8 mouse cellular contexts compared by ENCODE assay signal in genomic region chr10:81572133-81572671, GRCm38 (mm10). TPM values are rescaled to one million over a fixed set of nuclear protein-coding genes. Genes with fewer than 3 reads are reported as not detected.
A peak's percentile ranks its signal among the peaks of the same experiment; 100 is the strongest.
DNase-seq lines count a peak whose midpoint lies in the region; ATAC-seq and TF ChIP-seq lines count a peak whose summit lies in the region.

No protein-coding gene starts in this region.

- peak overlapping the region; percentile 99 for H3K4me2 ChIP-seq in liver, postnatal 0 days (ENCODE audit: low read depth, low read length)

- H3K9me3 ChIP-seq in heart, embryonic 10.5 days: no peaks in the 10 kb centered on the region
- no peaks in the 10 kb centered on the region for H3K9me3 ChIP-seq in hindbrain, embryonic 10.5 days
- H3K9me3 ChIP-seq in liver, postnatal 0 days (ENCODE audit: low read length): no peaks in the 10 kb centered on the region

- TF ChIP-seq CTCF in liver, postnatal 0 days (IDR thresholded peaks at IDR 0.05; ENCODE audit: low read depth): no peak

- TF ChIP-seq EP300 in liver, postnatal 0 days (IDR thresholded peaks at IDR 0.05; ENCODE audit: low read depth): no peak

- H3K9ac ChIP-seq in liver, postnatal 0 days (replicated peaks): 0 out of 2 replicates have a peak overlapping the region, but pooled peaks have one; percentile 16

- H3K4me1 ChIP-seq in heart, embryonic 10.5 days: peaks cover 83% of the 10 kb centered on the region
- peaks cover 83% of the 10 kb centered on the region for H3K4me1 ChIP-seq in hindbrain, embryonic 10.5 days (replicated peaks)
- H3K4me1 ChIP-seq in liver, postnatal 0 days (ENCODE audit: insufficient read depth): peaks cover 42% of the 10 kb centered on the region

- peak overlapping the region; percentile 62 for H3K4me3 ChIP-seq in heart, embryonic 10.5 days
- H3K4me3 ChIP-seq in hindbrain, embryonic 10.5 days: peak overlapping the region; percentile 52
- H3K4me3 ChIP-seq in liver, postnatal 0 days (ENCODE audit: low read depth, low read length): peak overlapping the region; percentile 64

- peaks cover 5% of the 10 kb centered on the region for H3K36me3 ChIP-seq in heart, embryonic 10.5 days
- H3K36me3 ChIP-seq in hindbrain, embryonic 10.5 days: no peaks in the 10 kb centered on the region
- no peaks in the 10 kb centered on the region; the same call in 1 of the 2 replicates for H3K36me3 ChIP-seq in liver, postnatal 0 days (replicated peaks; ENCODE audit: insufficient read depth, low read length)

- ATAC-seq in liver, postnatal 0 days: no peak

- intact Hi-C loops in heart, postnatal 10 days (cut with DNase I): loop anchor here (2.0 kb wide), 1 partner anchor 27 kb away; no protein-coding TSS in a partner anchor

- WGBS in heart, embryonic 10.5 days: 5% methylated on average over 9 of the region's 9 CpGs
- 2% methylated on average over 9 of the region's 9 CpGs for WGBS in hindbrain, embryonic 10.5 days
- 14% methylated on average over 9 of the region's 9 CpGs for WGBS in liver, postnatal 0 days (ENCODE audit: insufficient replicate concordance)

- peak overlapping the region; percentile 90 for H3K27ac ChIP-seq in heart, embryonic 10.5 days
- peak overlapping the region; percentile 75 for H3K27ac ChIP-seq in hindbrain, embryonic 10.5 days
- H3K27ac ChIP-seq in liver, postnatal 0 days (ENCODE audit: low read depth): no peak overlapping the region

- peaks cover 56% of the 10 kb centered on the region for H3K27me3 ChIP-seq in heart, embryonic 10.5 days (ENCODE audit: insufficient read depth, poor library complexity, severe bottlenecking)
- H3K27me3 ChIP-seq in hindbrain, embryonic 10.5 days (ENCODE audit: insufficient read depth, poor library complexity, severe bottlenecking): peaks cover 87% of the 10 kb centered on the region
- peaks cover 10% of the 10 kb centered on the region for H3K27me3 ChIP-seq in liver, postnatal 0 days (ENCODE audit: insufficient read depth, low read length)

- DNase-seq in heart, embryonic 10.5 days (ENCODE audit: low spot score): no peak
- no peak for DNase-seq in heart, postnatal 10 days
- peak; percentile 43 for DNase-seq in adrenal gland, postnatal 14 days
- no peak for DNase-seq in hindbrain, embryonic 10.5 days (ENCODE audit: low spot score)
- no peak for DNase-seq in liver, postnatal 0 days
- no peak for DNase-seq in right cerebral cortex, postnatal 10 days (ENCODE audit: low spot score in 2 of 2)
- no peak for DNase-seq in layer of hippocampus, adult 11-12 months (ENCODE audit: low spot score)
- no peak for DNase-seq in layer of hippocampus, postnatal 10 days (ENCODE audit: low spot score in 2 of 2)

RNA-seq across cellular contexts. Expression of gene Tle2, which starts 2.2 kb away (rescaled TPM):
- 17.4 and 18.3 TPM in 2 replicates for polyA plus RNA-seq in heart, embryonic 10.5 days (2016; fragmentation: Nextera tagmentation; extraction: Ambion mirVana)
- 10 to 100 TPM in 1 of 2 experiments, 1 to 10 TPM in 1; 8.1 to 11.2 TPM for total RNA-seq in heart, postnatal 10 days (2021)
- total RNA-seq in adrenal gland, postnatal 14 days (2021): 17.8 and 18.1 TPM in 2 replicates
- 8.6 and 15.7 TPM in 2 replicates for polyA plus RNA-seq in hindbrain, embryonic 10.5 days (2016; fragmentation: Nextera tagmentation; extraction: Ambion mirVana)
- 1.2 and 2.2 TPM in 2 replicates for polyA plus RNA-seq in liver, postnatal 0 days (2015; fragmentation: Nextera tagmentation; extraction: Ambion mirVana)
- total RNA-seq in layer of hippocampus, postnatal 10 days (2021): 10 to 100 TPM; 25.6 to 26.6 TPM

RNA-seq across cellular contexts. Expression of gene Aes, which starts 12.9 kb away (rescaled TPM):
- polyA plus RNA-seq in heart, embryonic 10.5 days (2016; fragmentation: Nextera tagmentation; extraction: Ambion mirVana): 467 and 523 TPM in 2 replicates
- total RNA-seq in heart, postnatal 10 days (2021): 100 to 1,000 TPM; 867 to 890 TPM
- 646 and 698 TPM in 2 replicates for total RNA-seq in adrenal gland, postnatal 14 days (2021)
- 297 and 430 TPM in 2 replicates for polyA plus RNA-seq in hindbrain, embryonic 10.5 days (2016; fragmentation: Nextera tagmentation; extraction: Ambion mirVana)
- polyA plus RNA-seq in liver, postnatal 0 days (2015; fragmentation: Nextera tagmentation; extraction: Ambion mirVana): 256 and 266 TPM in 2 replicates
- total RNA-seq in layer of hippocampus, postnatal 10 days (2021): 100 to 1,000 TPM; 582 to 612 TPM

RNA-seq across cellular contexts. Expression of gene Gna11, which starts 27.2 kb away (rescaled TPM):
- polyA plus RNA-seq in heart, embryonic 10.5 days (2016; fragmentation: Nextera tagmentation; extraction: Ambion mirVana): 73.2 and 79.1 TPM in 2 replicates
- total RNA-seq in heart, postnatal 10 days (2021): 10 to 100 TPM; 59.2 to 60.6 TPM
- 65.0 and 67.2 TPM in 2 replicates for total RNA-seq in adrenal gland, postnatal 14 days (2021)
- 71.2 and 76.9 TPM in 2 replicates for polyA plus RNA-seq in hindbrain, embryonic 10.5 days (2016; fragmentation: Nextera tagmentation; extraction: Ambion mirVana)
- polyA plus RNA-seq in liver, postnatal 0 days (2015; fragmentation: Nextera tagmentation; extraction: Ambion mirVana): 18.3 and 19.2 TPM in 2 replicates
- 100 to 1,000 TPM; 124 to 125 TPM for total RNA-seq in layer of hippocampus, postnatal 10 days (2021)

RNA-seq across cellular contexts. Expression of gene Tle6, which starts 28.7 kb away (rescaled TPM):
- 29.0 and 33.9 TPM in 2 replicates for polyA plus RNA-seq in heart, embryonic 10.5 days (2016; fragmentation: Nextera tagmentation; extraction: Ambion mirVana)
- total RNA-seq in heart, postnatal 10 days (2021): 10 to 100 TPM; 10.2 to 11.1 TPM
- 10.1 and 15.3 TPM in 2 replicates for total RNA-seq in adrenal gland, postnatal 14 days (2021)
- 6.9 and 7.1 TPM in 2 replicates for polyA plus RNA-seq in hindbrain, embryonic 10.5 days (2016; fragmentation: Nextera tagmentation; extraction: Ambion mirVana)
- 2.9 and 3.0 TPM in 2 replicates for polyA plus RNA-seq in liver, postnatal 0 days (2015; fragmentation: Nextera tagmentation; extraction: Ambion mirVana)
- 1 to 10 TPM; 1.7 to 2.4 TPM for total RNA-seq in layer of hippocampus, postnatal 10 days (2021)

RNA-seq across cellular contexts. Expression of gene BC025920, which starts 33.9 kb away (rescaled TPM):
- polyA plus RNA-seq in heart, embryonic 10.5 days (2016; fragmentation: Nextera tagmentation; extraction: Ambion mirVana): 0.95 and 1.4 TPM in 2 replicates
- total RNA-seq in heart, postnatal 10 days (2021): 1 to 10 TPM; 1.3 to 1.4 TPM
- 2.0 TPM in 2 replicates for total RNA-seq in adrenal gland, postnatal 14 days (2021)
- 1.3 and 2.1 TPM in 2 replicates for polyA plus RNA-seq in hindbrain, embryonic 10.5 days (2016; fragmentation: Nextera tagmentation; extraction: Ambion mirVana)
- 0.13 TPM in 2 replicates for polyA plus RNA-seq in liver, postnatal 0 days (2015; fragmentation: Nextera tagmentation; extraction: Ambion mirVana)
- total RNA-seq in layer of hippocampus, postnatal 10 days (2021): 1 to 10 TPM; 2.0 TPM
